Mouse (Mus musculus) lung, adult 2 months (tissue): Measurements from ENCODE around the gene Terf2ip.

Source experiments
- CTCF ChIP-seq: fragments of 200-500 bp; IDR thresholded peaks from 2 replicates; pipeline ENCODE4 v1.5.1; 2011; ENCODE audit warnings: mild to moderate bottlenecking, low read length, control low read depth; ENCODE audit not compliant: insufficient read depth
- POLR2A ChIP-seq: fragments of 200-500 bp; IDR thresholded peaks from 2 replicates; pipeline ENCODE4 v1.6.1; 2011; ENCODE audit warnings: low read depth, mild to moderate bottlenecking, control low read depth, low read length, borderline replicate concordance; ENCODE audit errors: extremely low read depth

DNA sequence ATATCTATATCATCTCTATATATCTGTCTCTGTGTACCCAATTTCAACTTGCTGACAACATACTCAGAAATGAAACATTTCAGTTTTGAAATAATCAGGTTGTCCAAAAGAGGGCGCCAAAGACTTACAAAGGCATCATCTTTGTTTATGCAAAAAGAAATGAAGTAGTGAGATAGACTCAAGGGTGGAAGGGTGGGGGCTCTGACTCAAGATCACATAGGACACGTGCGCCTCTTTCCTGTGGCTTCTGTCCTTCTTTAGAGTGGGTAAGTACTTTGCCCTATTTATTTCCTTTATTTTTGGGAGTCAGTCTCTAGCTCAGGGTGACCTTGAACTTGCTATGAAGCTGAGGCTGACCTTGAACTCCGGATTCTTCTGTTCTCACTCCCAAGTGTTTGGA lies 50.2 kb downstream of the Terf2ip start:
- TF ChIP-seq POLR2A (no peak), CTCF (peak; percentile 24; the same call in 1 of the 2 replicates)
